Mouse (Mus musculus): ENCODE results near the gene Zfp335.

DNA sequence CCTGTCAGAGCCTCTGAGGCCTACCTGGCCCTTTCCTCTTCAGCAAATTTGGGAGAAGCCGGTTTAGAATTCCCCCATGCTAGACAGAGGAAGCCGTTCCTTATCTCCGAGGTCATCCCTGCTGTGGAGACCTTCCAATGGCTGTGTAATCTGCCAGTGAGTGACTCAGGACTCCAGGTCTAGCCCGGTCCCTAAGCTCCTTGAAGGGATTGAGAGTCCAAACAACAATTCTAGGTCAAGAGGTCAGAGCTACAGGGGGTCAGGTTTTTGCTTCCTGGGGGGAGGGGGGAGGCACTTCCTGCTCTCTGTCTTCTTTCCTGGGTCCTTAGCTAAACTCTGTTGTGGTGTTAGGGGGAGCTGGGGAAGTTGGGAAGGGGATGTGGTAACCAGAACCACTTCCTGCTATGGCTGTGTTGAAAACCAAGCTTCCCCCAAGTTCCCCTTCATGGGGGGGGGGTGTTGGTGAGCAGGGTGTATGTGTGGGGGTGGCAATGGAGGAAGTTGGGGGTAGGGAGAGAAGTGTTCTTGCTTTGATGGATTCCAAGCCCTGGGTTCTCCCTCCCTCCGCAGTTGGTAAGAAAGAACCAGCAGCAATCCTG lies 31.2 kb upstream of the Zfp335 start:
- no peak for TF ChIP-seq CTCF (IDR thresholded peaks at IDR 0.05; ENCODE audit: borderline replicate concordance, insufficient read depth, low read length)
- no peak for TF ChIP-seq POLR2A (IDR thresholded peaks at IDR 0.05; ENCODE audit: low read depth, low read length)

All from embryonic fibroblast, embryonic 13.5 days (primary cell).